Mouse (Mus musculus): ENCODE results near the gene Wnt10a.

Gene Wnt10a

DNA sequence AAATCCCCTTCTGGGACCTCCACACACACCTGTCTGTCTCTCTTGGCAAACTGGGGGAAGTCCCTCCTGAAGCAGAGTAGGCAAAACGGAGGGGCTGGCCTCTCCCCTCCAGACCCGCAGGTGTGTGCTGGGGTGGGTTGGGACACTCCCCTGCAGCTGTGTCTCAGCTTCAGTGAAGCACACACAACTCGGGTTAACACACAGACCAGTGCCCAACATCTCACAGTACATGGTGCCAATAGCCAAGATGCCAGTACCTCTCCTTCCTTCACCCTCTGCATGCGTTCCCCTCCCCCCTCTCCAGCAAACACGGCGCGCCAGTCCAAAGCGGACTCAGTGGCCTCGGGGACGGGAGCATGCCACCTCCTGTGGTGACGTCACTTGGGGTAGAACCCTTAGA lies at the start of gene Wnt10a:
Gene Wnt10a, plus strand, starts transcription at position 268 of the 400 bp plus-strand sequence.
- DNase-seq, result no peak

DNA sequence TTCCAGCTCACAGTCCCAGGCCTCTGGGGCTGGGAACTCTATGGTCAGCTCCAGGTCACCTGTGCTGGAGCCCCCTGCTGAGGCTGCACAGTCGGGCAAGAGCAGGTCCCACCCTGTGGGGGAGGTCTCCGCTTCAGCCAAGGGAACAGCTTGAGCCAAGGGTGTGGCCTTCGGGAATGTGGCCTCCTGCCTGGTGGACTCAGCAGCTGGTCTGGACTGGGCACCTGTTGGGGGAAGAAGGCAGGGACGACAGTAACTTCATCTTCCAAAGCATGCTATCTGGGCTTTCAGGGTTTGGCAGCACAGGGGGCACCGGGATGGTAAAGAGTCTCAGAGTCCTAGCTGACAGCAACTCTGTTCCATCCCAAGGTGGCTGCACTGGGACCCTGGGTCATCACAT lies 44.0 kb upstream of the Wnt10a start:
- DNase-seq, result peak; percentile 32

GRCm38 (mm10) chr1:74748643-74749271 lies 42.6 kb upstream of the Wnt10a start, which contains the start of gene Prkag3:
TSS of gene Prkag3 (minus strand) at chr1:74749221.
- peak; percentile 75 for DNase-seq

DNA sequence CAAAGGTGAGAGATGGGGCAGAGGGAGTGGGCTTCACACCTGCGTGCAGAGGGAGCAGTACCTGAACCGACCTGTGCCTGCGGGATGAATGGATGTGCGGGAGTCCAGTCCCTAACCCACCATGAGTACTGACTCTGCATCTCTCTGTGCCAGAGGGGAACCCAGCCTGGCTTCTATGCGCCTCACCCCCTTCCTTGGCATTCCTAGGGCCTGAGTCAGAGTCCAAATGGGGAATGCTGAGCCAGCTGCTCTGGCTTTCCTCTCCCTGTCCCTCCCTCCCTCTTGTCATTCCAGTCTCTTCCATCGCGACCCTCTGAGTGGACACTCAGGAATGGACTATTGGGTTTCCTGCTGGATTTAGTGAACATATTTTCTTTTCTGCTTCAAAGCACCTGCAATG lies 42.0 kb upstream of the Wnt10a start:
- peak; percentile 77 for DNase-seq

DNA sequence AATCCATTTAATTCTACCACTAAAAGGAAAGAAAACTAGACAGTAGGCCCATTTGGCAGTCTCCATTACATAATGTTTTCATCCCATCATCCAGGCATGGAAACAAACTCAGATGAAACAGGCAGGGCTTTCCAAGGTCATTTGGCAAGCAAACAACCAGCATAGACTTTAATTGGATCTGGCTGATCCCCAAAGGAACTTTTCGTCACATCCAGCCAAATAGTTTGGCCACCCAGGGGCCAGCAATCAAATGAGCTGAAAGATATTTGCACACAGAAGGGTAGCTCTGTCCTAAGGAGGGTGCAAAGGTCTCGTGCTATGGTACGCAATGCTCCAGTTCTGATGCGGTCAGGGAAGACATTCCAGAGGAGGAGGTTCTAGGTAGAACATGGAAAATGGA lies 40.6 kb upstream of the Wnt10a start:
- DNase-seq, result peak; percentile 14

- DNase-seq, result no peak
Measured at GRCm38 (mm10) chr1:74752150-74752549, 39.2 kb upstream of the Wnt10a start.

GRCm38 (mm10) chr1:74752833-74753232 lies 38.5 kb upstream of the Wnt10a start:
- DNase-seq, result no peak

- no peak for DNase-seq
Measured at GRCm38 (mm10) chr1:74753266-74753974, 37.9 kb upstream of the Wnt10a start.

- no peak for DNase-seq
Measured at GRCm38 (mm10) chr1:74754175-74754785, 37.0 kb upstream of the Wnt10a start.

DNA sequence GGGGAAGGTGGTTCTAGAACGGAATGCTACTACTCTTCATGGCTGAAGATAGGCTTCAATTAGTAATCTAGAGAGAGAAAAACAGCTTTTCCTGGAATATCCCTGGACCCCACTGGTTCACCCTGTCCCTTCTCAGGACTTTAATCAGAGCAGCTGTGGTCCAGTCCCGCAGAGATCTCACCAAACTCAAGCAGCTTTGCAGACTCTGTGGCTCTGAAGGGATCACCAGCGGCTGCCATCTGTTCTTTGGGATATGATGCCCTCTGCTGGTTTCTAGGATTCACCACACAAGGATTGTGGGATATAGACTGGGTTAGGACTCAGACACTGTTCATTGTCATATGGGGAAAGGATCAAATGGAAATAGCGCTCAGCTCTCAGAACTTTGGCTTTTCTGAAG lies 31.5 kb upstream of the Wnt10a start:
- peak; percentile 73 for DNase-seq

DNA sequence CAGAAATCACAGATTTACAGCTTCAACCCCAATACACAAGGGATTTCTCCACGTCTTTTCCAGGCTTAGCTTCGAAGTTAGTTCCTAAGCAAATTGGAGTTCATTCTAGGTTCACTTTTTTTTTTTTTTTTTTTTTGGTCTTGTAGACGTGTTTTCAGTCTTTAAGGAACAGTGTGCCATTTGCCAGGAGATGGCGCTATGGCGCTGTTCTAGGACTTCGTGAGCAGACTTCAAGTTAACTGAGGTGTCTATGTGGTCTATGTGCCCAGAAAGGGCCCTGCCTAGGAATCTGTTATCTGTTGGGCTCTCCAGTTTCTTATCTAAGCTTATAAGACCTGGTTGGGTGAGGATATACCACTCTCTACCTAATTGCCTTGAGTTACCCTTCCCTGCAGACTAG lies 28.2 kb upstream of the Wnt10a start:
- peak; percentile 82 for DNase-seq

DNA sequence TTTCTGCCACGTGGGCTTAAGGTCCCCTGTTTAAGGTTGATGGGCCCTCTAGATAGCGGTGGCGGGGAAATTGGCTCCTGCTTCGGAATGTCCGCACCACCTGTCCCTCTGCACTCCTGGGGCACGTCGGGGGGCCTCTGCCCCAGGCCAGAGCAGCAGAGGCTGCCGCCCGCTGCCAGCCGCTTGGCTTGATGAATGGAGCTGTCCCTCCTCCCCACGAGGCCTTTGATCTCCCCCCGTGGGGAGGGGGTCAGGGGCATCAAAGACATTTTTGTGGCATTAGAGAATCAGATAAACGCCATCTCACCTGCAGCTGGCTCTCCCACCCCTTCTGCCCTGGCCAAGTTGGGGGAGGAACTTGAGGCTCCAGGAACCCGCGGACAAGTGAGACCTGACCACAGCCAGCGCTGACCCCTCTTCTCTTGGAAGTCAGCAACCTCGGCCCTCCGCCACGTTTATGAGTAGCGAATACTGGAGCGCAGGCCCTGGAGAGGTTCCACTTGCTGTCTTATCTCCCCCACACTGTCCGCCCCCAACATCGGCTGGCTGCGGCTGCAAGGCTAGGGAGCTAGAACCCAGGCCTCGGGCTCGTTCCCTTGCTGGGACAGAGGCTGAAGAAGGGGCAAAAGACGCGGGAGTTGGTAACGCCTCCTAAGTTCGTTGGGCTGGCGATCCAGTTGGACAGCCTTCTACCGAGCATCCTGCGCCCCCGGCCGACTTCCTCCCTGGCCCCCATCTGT lies 20.4 kb upstream of the Wnt10a start:
- no peak for DNase-seq

GRCm38 (mm10) chr1:74771467-74771844 lies 19.9 kb upstream of the Wnt10a start:
- DNase-seq, result no peak

- DNase-seq, result no peak
Measured at GRCm38 (mm10) chr1:74771845-74771930, 19.6 kb upstream of the Wnt10a start, which contains the start of gene Wnt6. TSS of gene Wnt6 (plus strand) at chr1:74771892.

GRCm38 (mm10) chr1:74771931-74772620 lies 19.2 kb upstream of the Wnt10a start:
- DNase-seq, result no peak

DNA sequence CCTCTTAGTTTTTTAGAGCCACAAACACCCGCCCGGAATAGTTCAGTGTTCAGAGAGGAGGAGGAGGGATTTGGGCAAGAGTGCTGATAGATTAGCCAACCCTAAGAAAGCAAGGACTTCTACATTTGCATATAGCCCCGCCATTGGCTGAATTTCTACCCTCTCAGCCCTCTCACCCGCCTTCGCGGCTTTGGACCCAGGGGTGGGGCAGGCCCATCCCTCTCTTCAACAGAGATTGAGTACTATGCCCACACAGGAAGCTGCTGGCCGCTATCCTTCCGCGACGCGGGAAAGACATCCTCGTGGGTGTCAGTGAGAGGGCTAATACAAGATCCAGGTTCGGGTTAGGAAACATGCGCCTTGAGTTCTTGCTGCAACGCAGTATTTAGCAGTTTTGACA lies 18.2 kb upstream of the Wnt10a start:
- peak; percentile 89 for DNase-seq

GRCm38 (mm10) chr1:74774062-74774461 lies 17.3 kb upstream of the Wnt10a start:
- DNase-seq, result no peak

- DNase-seq, result no peak
Measured at GRCm38 (mm10) chr1:74775816-74776215, 15.5 kb upstream of the Wnt10a start.

- DNase-seq, result no peak
Measured at GRCm38 (mm10) chr1:74778934-74779486, 12.3 kb upstream of the Wnt10a start.

GRCm38 (mm10) chr1:74782045-74782444 lies 9.3 kb upstream of the Wnt10a start:
- no peak for DNase-seq

- DNase-seq, result no peak
Measured at GRCm38 (mm10) chr1:74783554-74783953, 7.8 kb upstream of the Wnt10a start.

DNA sequence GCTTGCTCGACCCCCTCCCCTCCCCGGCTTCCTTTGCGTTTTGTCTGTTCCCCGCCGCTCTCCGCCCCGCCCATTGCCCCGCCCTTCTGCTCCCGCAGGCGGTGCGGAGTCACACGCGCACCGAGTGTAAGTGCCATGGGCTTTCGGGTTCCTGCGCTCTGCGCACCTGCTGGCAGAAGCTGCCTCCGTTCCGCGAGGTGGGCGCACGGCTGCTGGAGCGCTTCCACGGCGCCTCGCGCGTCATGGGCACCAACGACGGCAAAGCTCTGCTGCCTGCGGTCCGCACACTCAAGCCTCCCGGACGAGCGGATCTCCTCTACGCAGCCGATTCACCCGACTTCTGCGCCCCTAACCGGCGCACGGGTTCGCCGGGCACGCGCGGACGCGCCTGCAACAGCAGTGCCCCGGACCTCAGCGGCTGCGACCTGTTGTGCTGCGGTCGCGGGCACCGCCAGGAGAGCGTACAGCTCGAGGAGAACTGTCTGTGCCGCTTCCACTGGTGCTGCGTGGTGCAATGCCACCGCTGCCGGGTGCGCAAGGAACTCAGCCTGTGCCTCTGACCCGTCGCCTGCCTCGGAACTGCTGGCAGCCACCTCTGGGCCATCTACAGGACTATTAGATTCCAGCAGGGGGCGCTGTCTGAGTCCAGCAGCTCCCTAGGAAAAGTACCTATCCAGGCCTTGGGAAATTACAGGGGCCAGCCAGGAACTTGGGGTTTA lies 7.1 kb upstream of the Wnt10a start:
- DNase-seq, result peak; percentile 71

Measured in lung, postnatal 36 days (tissue).